Mouse (Mus musculus): ENCODE measurements around the gene Chrne.

Gene Chrne

DNA sequence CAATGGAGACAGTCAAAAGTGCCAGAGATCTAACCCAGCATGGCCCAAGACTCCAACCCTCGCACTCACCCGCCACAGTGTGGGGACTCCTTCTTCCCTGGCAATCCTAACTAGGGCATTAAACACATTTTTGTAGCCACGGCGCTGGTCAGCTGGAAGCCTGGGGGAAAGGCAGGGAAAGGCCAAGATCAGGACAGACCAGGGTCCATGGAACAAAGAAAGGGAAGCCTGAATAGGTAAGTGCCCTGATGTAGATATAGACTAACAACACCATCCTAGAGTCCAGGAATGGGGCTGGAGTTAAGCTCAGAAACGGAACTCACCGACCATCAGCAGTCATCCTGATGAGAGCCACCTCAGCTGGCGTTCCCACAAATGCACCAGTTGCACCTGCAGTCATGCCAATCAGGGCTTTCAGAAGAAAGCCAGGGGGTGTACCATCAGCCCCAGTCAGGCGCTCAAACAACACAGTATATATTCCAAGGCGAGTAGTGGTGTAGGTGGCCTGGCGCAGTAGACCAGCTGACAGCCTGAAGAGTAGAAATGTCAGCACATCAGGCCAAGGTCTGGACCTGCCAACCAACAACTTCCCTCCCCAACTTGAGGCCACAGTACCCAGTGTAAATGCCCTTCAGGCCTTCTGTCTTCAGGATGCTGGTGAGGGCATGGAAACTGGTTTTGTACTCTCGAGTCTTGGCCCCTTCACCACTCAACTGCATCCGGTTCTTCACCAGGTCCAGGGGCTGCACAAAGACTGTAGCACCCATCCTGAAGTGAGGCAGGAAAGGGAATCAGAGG is 26.6 kb upstream of the Chrne start:
- POLR2A ChIA-PET: interaction anchor here in 2 of 4 experiments (0.7 to 23.0 kb wide), 22 partner anchors 8 to 665 kb away, joined by 3 to 737 read pairs (median 6); partner anchors contain the start of genes 4930544D05Rik (in 2 of the 2), Pfn1 (in 2 of the 2), Spag7 (in 2 of the 2) and Arrb2 (in 1 of the 2)
- CTCF ChIA-PET: no interaction called here

DNA sequence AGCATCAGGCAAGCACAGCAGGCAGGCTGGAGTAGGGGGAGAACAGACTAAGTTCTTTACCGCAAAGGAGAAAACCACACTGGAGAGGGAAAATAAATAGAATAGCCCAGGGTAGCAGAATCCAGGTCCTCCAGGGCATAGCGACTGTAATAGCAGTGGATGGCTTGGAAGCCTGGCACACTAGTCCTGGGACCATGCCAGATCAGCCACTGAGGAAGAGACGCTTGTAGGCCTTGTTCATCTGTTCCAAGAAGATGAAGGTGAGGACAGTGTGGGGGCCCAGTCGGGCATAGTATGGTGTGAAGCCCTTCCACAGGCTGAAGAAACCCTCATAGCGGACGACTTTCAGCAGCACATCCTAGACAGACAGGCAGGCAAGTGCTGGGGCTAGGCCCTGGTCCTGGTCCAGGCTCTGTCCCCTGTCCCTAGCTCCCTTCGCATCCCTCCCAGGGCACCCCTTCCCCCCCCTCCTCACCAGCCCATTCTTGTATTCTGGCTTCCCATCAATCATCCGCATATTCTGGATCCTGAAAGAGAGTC is 25.6 kb upstream of the Chrne start:
- CTCF ChIA-PET: no interaction called here
- POLR2A ChIA-PET: interaction anchor here in 3 of 4 experiments (0.6 to 23.0 kb wide), 14 partner anchors 9 to 345 kb away, joined by 3 to 737 read pairs (median 4); partner anchors contain the start of genes Spag7 (in 2 of the 3), 4930544D05Rik (in 1 of the 3), Eno3 (in 1 of the 3) and Inca1 (in 1 of the 3)

- ChIA-PET POLR2A (interaction anchor here in 3 of 4 experiments (0.8 to 23.0 kb wide), 4 partner anchors 9 to 26 kb away, joined by 3 to 710 read pairs (median 10); partner anchors contain the start of genes Spag7 (in 2 of the 3), Eno3 (in 1 of the 3) and Pfn1 (in 1 of the 3)), CTCF (no interaction called here)
Measured at GRCm38 (mm10) chr11:70643051-70643450, 24.0 kb upstream of the Chrne start.

- CTCF ChIA-PET: interaction anchor here in 1 of 4 experiments (1.0 kb wide), 1 partner anchor 18 kb away, joined by 3 read pairs; no protein-coding TSS in a partner anchor
- POLR2A ChIA-PET: interaction anchor here in 3 of 4 experiments (0.6 to 23.0 kb wide), 6 partner anchors 15 to 1671 kb away, joined by 3 to 710 read pairs (median 4); partner anchors contain the start of genes Spag7 (in 2 of the 3), Eno3 (in 1 of the 3) and Pfn1 (in 1 of the 3)
Measured at GRCm38 (mm10) chr11:70641241-70641640, 22.2 kb upstream of the Chrne start.

DNA sequence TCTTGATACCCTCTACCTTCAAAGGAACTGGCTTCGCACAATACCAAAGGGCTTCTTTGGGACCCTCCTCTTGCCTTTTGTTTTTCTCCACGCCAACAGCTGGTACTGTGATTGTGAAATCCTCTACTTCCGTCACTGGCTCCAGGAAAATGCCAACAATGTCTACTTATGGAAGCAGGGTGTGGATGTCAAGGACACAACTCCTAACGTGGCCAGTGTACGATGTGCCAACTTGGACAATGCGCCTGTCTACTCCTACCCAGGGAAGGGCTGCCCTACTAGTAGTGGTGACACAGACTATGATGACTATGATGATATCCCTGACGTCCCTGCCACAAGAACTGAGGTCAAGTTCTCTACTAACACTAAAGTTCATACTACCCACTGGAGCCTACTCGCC is 21.0 kb upstream of the Chrne start:
- ChIA-PET CTCF (interaction anchor here in 2 of 4 experiments (0.7 to 1.9 kb wide), 5 partner anchors 10 to 116 kb away, joined by 3 to 8 read pairs (median 4); no protein-coding TSS in a partner anchor), POLR2A (interaction anchor here (0.8 to 2.4 kb wide), 10 partner anchors 9 to 86 kb away, joined by 3 to 10 read pairs (median 4); partner anchors contain the start of gene Spag7 (in 1 of the 4))

DNA sequence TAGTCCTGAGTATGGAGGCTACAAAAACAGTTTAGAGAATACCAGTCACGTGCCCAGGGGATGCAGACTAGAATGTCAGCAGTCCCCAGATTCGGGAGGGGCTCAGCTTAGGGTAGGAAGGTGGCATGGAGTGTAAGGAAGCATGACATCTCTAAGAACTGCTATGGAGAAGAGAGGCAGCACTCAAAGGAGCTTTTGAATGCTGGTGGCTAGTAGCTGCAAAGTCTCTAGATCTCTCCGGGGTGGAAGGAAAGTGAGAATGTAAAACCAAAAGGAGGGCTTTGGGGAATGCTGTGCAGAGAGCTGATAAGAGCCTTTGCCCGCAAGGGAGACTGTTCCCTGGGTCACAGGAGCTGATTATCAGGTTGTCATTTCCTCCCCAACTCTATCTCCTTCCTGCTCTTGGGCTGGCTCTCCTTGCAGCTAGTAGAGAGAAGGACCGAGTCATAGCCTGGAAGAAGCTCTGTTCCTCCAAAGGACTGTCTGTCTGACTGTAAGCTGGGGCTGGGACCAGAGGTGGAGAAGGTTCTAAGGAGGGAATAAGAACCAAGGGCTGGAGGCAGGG is 19.8 kb upstream of the Chrne start, which contains the start of gene Gp1ba:
TSS of gene Gp1ba (plus strand) at position 409 of the 565 bp plus-strand sequence.
- CTCF ChIA-PET: interaction anchor here in 2 of 4 experiments (0.6 to 1.9 kb wide), 6 partner anchors 9 to 156 kb away, joined by 3 to 8 read pairs (median 4); no protein-coding TSS in a partner anchor
- POLR2A ChIA-PET: interaction anchor here (0.6 to 2.4 kb wide), 20 partner anchors 8 to 179 kb away, joined by 3 to 18 read pairs (median 4); partner anchors contain the start of genes Rnf167 (in 4 of the 4), Slc25a11 (in 4 of the 4), Spag7 (in 2 of the 4) and 4930544D05Rik (in 1 of the 4)

DNA sequence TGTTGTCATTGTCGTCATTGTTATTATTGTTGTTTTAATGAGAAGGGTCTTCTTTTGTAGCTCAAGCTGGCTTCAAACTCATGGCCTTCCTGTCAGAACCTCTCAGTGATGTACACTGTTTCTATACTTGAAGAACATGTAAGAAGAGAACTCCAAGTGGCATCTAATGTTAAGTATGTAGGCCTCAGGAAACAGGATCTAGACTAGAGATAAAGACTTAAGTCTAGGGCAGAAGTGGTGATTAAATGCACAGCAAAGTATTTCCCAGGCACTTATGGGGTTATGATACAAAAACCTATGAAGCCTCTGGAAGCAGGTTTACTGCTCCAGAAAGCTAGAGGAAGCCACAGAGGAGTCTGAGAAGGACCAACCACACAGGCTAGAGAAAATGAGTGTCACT is 19.3 kb upstream of the Chrne start:
- ChIA-PET POLR2A (interaction anchor here (0.6 to 2.4 kb wide), 16 partner anchors 8 to 206 kb away, joined by 3 to 18 read pairs (median 4); partner anchors contain the start of genes Rnf167 (in 4 of the 4), Slc25a11 (in 4 of the 4), Spag7 (in 2 of the 4) and 4930544D05Rik (in 1 of the 4)), CTCF (interaction anchor here in 3 of 4 experiments (0.8 to 1.6 kb wide), 5 partner anchors 8 to 16 kb away, joined by 3 to 5 read pairs (median 3); no protein-coding TSS in a partner anchor)

DNA sequence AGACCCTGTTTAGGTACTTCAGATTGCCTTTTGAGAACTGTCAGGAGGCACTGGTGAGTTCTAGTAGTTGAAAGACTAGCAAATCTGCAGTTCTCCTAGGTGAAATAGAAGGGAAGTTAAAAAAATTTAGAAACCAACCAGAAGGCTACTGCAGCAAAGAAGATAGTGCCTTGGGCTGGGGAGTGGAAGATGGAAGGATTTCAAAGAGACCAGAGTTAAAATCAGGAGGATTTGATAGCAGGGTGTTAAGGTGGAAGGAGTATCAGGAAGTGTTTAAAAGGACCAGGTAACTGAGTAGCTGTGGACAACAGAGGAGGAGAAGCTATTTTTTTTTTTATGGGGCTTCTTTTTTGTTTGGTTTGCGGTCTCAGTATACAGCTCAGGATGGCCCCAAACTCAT is 18.7 kb upstream of the Chrne start:
- ChIA-PET CTCF (interaction anchor here in 2 of 4 experiments (0.8 to 1.1 kb wide), 3 partner anchors 8 to 15 kb away, joined by 3 to 5 read pairs (median 3); no protein-coding TSS in a partner anchor), POLR2A (interaction anchor here (0.8 to 2.4 kb wide), 13 partner anchors 8 to 205 kb away, joined by 3 to 18 read pairs (median 7); partner anchors contain the start of genes Rnf167 (in 4 of the 4), Slc25a11 (in 4 of the 4), Inca1 (in 2 of the 4) and Kif1c (in 2 of the 4))

GRCm38 (mm10) chr11:70635601-70636000 is 16.6 kb upstream of the Chrne start:
- CTCF ChIA-PET: interaction anchor here in 1 of 4 experiments (1.1 kb wide), 1 partner anchor 143 kb away, joined by 3 read pairs; no protein-coding TSS in a partner anchor
- POLR2A ChIA-PET: interaction anchor here in 3 of 4 experiments (0.6 to 2.3 kb wide), 5 partner anchors 11 to 1561 kb away, joined by 3 to 22 read pairs (median 3); partner anchors contain the start of genes Rnf167 (in 1 of the 3) and Slc25a11 (in 1 of the 3)

- CTCF ChIA-PET: interaction anchor here (0.6 to 2.8 kb wide), 25 partner anchors 9 to 510 kb away, joined by 3 to 24 read pairs (median 4); partner anchors contain the start of genes 4930544D05Rik (in 2 of the 4), Gp1ba (in 2 of the 4), Alox12e (in 1 of the 4) and Arrb2 (in 1 of the 4)
- POLR2A ChIA-PET: interaction anchor here in 3 of 4 experiments (1.0 to 1.8 kb wide), 9 partner anchors 9 to 179 kb away, joined by 3 to 8 read pairs (median 4); partner anchors contain the start of genes Rnf167 (in 3 of the 3), Slc25a11 (in 3 of the 3), 4930544D05Rik (in 2 of the 3) and Gp1ba (in 2 of the 3)
Measured at GRCm38 (mm10) chr11:70630129-70630528, 11.1 kb upstream of the Chrne start.

DNA sequence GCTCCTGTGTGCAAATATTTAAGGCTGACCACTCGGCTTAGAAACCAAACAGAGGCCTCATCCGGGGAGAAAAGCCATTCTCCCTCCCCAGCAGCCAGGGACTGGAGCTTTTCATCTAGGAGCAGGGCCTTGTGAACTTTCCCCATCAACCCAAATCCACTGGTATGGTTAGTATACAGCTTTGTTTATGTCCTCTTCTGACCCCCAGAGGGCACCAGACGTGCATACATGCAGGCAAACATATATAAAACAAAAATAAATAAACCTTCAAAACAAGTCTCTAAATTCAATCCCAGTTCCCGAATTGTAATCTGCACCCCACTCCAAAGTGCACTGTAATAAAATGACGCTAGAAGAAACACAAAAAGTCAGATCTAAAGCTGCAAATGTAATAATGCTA is 10.5 kb upstream of the Chrne start:
- CTCF ChIA-PET: interaction anchor here (0.5 to 2.8 kb wide), 35 partner anchors 8 to 708 kb away, joined by 3 to 24 read pairs (median 4); partner anchors contain the start of genes 4930544D05Rik (in 2 of the 4), Gp1ba (in 2 of the 4), Alox12e (in 1 of the 4) and Arrb2 (in 1 of the 4)
- POLR2A ChIA-PET: interaction anchor here in 3 of 4 experiments (1.0 to 1.8 kb wide), 10 partner anchors 9 to 180 kb away, joined by 3 to 8 read pairs (median 4); partner anchors contain the start of genes Rnf167 (in 3 of the 3), Slc25a11 (in 3 of the 3), 4930544D05Rik (in 2 of the 3) and Gp1ba (in 2 of the 3)

GRCm38 (mm10) chr11:70628431-70628830 is 9.4 kb upstream of the Chrne start:
- POLR2A ChIA-PET: interaction anchor here in 3 of 4 experiments (0.7 to 1.5 kb wide), 6 partner anchors 11 to 106 kb away, joined by 3 to 5 read pairs (median 3); partner anchors contain the start of genes Psmb6 (in 2 of the 3), Rnf167 (in 1 of the 3), Slc25a11 (in 1 of the 3) and Spag7 (in 1 of the 3)
- CTCF ChIA-PET: interaction anchor here (0.6 to 2.8 kb wide), 12 partner anchors 13 to 538 kb away, joined by 3 to 24 read pairs (median 5); partner anchors contain the start of genes 4930544D05Rik (in 1 of the 4), Arrb2 (in 1 of the 4), Psmb6 (in 1 of the 4) and Rnf167 (in 1 of the 4)

GRCm38 (mm10) chr11:70626877-70627276 is 7.9 kb upstream of the Chrne start:
- POLR2A ChIA-PET: interaction anchor here in 3 of 4 experiments (0.6 to 2.1 kb wide), 10 partner anchors 15 to 216 kb away, joined by 3 to 5 read pairs (median 3); partner anchors contain the start of genes Rnf167 (in 2 of the 3), Slc25a11 (in 2 of the 3) and Arrb2 (in 1 of the 3)
- CTCF ChIA-PET: interaction anchor here in 3 of 4 experiments (0.6 to 1.5 kb wide), 7 partner anchors 12 to 311 kb away, joined by 3 to 12 read pairs (median 3); partner anchors contain the start of genes 4930544D05Rik (in 1 of the 3), Gltpd2 (in 1 of the 3), Rnf167 (in 1 of the 3) and Slc25a11 (in 1 of the 3)

DNA sequence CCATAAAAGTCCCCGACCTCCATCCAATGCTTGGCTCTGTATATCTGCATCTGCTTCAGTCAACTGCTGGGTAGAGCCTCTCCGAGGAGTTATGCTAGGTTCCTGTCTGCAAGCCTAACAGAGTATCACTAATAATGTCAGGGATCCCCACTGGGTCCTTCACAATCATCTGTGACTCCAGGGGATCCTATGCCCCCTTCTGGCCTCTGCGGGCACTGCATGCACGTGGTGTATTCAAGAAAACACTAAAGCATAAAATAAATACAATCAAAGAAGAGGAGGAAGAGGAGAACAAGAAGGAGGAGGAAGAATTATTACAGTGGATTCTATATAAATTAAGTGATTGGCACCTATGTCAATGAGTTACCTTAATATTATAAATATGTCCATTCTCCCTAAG is 6.5 kb upstream of the Chrne start:
- POLR2A ChIA-PET: interaction anchor here in 3 of 4 experiments (0.6 to 2.1 kb wide), 12 partner anchors 8 to 215 kb away, joined by 3 to 6 read pairs (median 3); partner anchors contain the start of genes 4930544D05Rik (in 1 of the 3), Gp1ba (in 1 of the 3), Pfn1 (in 1 of the 3) and Rnf167 (in 1 of the 3)
- CTCF ChIA-PET: interaction anchor here (0.5 to 1.6 kb wide), 11 partner anchors 10 to 205 kb away, joined by 3 to 9 read pairs (median 3); partner anchors contain the start of genes 4930544D05Rik (in 3 of the 4) and Arrb2 (in 1 of the 4)

- POLR2A ChIA-PET: interaction anchor here in 3 of 4 experiments (0.6 to 2.4 kb wide), 27 partner anchors 8 to 231 kb away, joined by 3 to 10 read pairs (median 4); partner anchors contain the start of genes Gltpd2 (in 2 of the 3), Psmb6 (in 2 of the 3), Rnf167 (in 2 of the 3) and Slc25a11 (in 2 of the 3)
- CTCF ChIA-PET: interaction anchor here (0.6 to 3.3 kb wide), 39 partner anchors 8 to 309 kb away, joined by 3 to 19 read pairs (median 4); partner anchors contain the start of genes Gltpd2 (in 2 of the 4), 4930544D05Rik (in 1 of the 4), Alox12e (in 1 of the 4) and Arrb2 (in 1 of the 4)
Measured at GRCm38 (mm10) chr11:70623053-70623742, 4.2 kb upstream of the Chrne start.

Data from embryonic stem cell, embryonic (primary cell).